Mouse (Mus musculus) myocyte (in vitro differentiated cells): Measurements from ENCODE around the gene Dkk3. TPM values are rescaled to one million over a fixed set of nuclear protein-coding genes. Genes with fewer than 3 reads are reported as not detected.

Experiments used
- H3K27me3 ChIP-seq: one replicate; pipeline ENCODE4 v1.6.1; 2011; ENCODE audit not compliant: control insufficient read depth, insufficient read depth, insufficient read length
- H3K36me3 ChIP-seq: one replicate; pipeline ENCODE4 v1.6.1; 2011; ENCODE audit not compliant: control insufficient read depth, insufficient read depth
- H3K4me2 ChIP-seq: one replicate; pipeline ENCODE4 v1.6.1; 2011; ENCODE audit warnings: low read depth, control low read depth
- H3K4me3 ChIP-seq: one replicate; pipeline ENCODE4 v1.5.1; 2011; ENCODE audit warnings: mild to moderate bottlenecking, control low read depth, moderate library complexity
- H3K79me2 ChIP-seq: one replicate; pipeline ENCODE4 v1.6.1; 2011; ENCODE audit not compliant: control insufficient read depth, insufficient read depth
- H3ac ChIP-seq: one replicate; pipeline ENCODE4 v1.6.1; 2011; ENCODE audit not compliant: control insufficient read depth, insufficient read length
- CEBPB ChIP-seq: IDR thresholded peaks from 2 replicates; pipeline ENCODE4 v1.6.1; 2011; ENCODE audit warnings: mild to moderate bottlenecking, moderate library complexity; ENCODE audit not compliant: poor library complexity, insufficient read depth, severe bottlenecking
- E2F4 ChIP-seq: IDR thresholded peaks from one replicate; pipeline ENCODE4 v1.6.1; 2011; ENCODE audit warnings: mild to moderate bottlenecking, control low read depth, moderate library complexity; ENCODE audit not compliant: insufficient read depth
- MAX ChIP-seq: IDR thresholded peaks from one replicate; pipeline ENCODE4 v1.6.1; 2011; ENCODE audit warnings: low read depth, mild to moderate bottlenecking, control low read depth
- MYOD1 ChIP-seq, 3 experiments: IDR thresholded peaks; one replicate each; pipeline ENCODE4 v1.6.1; 2011; ENCODE audit warnings: control low read depth in 2 of 3, low read depth in 2 of 3, mild to moderate bottlenecking in 2 of 3, moderate library complexity in 1 of 3; ENCODE audit not compliant: insufficient read length in 2 of 3, control insufficient read depth in 1 of 3
- MYOG ChIP-seq, 3 experiments: IDR thresholded peaks; one replicate each; pipeline ENCODE4 v1.6.1; 2011; ENCODE audit warnings: control low read depth in 2 of 3, low read depth in 2 of 3, mild to moderate bottlenecking in 2 of 3; ENCODE audit not compliant: insufficient read length in 2 of 3, control insufficient read depth in 1 of 3, insufficient read depth in 1 of 3
- POLR2A ChIP-seq: IDR thresholded peaks from one replicate; pipeline ENCODE4 v1.6.1; 2011; ENCODE audit warnings: low read depth, mild to moderate bottlenecking, control low read depth, moderate library complexity; ENCODE audit not compliant: insufficient read length
- POLR2AphosphoS2 ChIP-seq: IDR thresholded peaks from one replicate; pipeline ENCODE4 v1.6.1; 2011; ENCODE audit warnings: low read depth, control low read depth; ENCODE audit not compliant: insufficient read length
- REST ChIP-seq: IDR thresholded peaks from one replicate; pipeline ENCODE4 v1.6.1; 2011; ENCODE audit warnings: mild to moderate bottlenecking, control low read depth, moderate library complexity; ENCODE audit not compliant: insufficient read depth, insufficient read length
- SRF ChIP-seq: IDR thresholded peaks from one replicate; pipeline ENCODE4 v1.6.1; 2011; ENCODE audit warnings: low read depth; ENCODE audit not compliant: control insufficient read depth, insufficient read length
- TCF12 ChIP-seq: IDR thresholded peaks from one replicate; pipeline ENCODE4 v1.6.1; 2011; ENCODE audit warnings: mild to moderate bottlenecking, control low read depth; ENCODE audit not compliant: poor library complexity, insufficient read depth, severe bottlenecking
- TCF3 ChIP-seq: IDR thresholded peaks from one replicate; pipeline ENCODE4 v1.6.1; 2011; ENCODE audit warnings: low read depth, control low read depth; ENCODE audit not compliant: insufficient read length
- USF1 ChIP-seq: IDR thresholded peaks from one replicate; pipeline ENCODE4 v1.6.1; 2011; ENCODE audit warnings: low read depth, mild to moderate bottlenecking, control low read depth, moderate library complexity
- polyA plus RNA-seq: library from polyadenylated mRNA; unstranded; fragments of >200 nt; fragmentation: generic; extraction: Trizol; gene quantifications from one replicate; pipeline ENCODE4 v1.2.1, GENCODE M21; 2012; ENCODE audit warnings: missing spikeins

The Dkk3 gene
- polyA plus RNA-seq, 1 experiment: 0.10 TPM

- no peak for TF ChIP-seq POLR2A
- no peak for TF ChIP-seq MYOD1 (IDR thresholded peaks at IDR 0.05; ENCODE audit: control insufficient read depth in 1 of 3, insufficient read length in 2 of 3, low read depth in 2 of 3)
- no peak for TF ChIP-seq MYOG (IDR thresholded peaks at IDR 0.05; ENCODE audit: control insufficient read depth in 1 of 3, insufficient read depth in 1 of 3, insufficient read length in 2 of 3, low read depth in 2 of 3)
- no peak for TF ChIP-seq REST
- no peak for TF ChIP-seq CEBPB
- no peak for TF ChIP-seq E2F4
- TF ChIP-seq TCF3: no peak
- Histone ChIP-seq H3K4me3 (no peak overlapping the region), H3K36me3 (no peaks in the 10 kb centered on the region), H3K79me2 (no peaks in the 10 kb centered on the region), H3ac (no peak overlapping the region), H3K27me3 (no peaks in the 10 kb centered on the region), H3K4me2 (no peak overlapping the region)
Measured at GRCm38 (mm10) chr7:112143090-112143500, 15.8 kb downstream of the Dkk3 start.

GRCm38 (mm10) chr7:112142616-112143015 is 16.2 kb downstream of the Dkk3 start:
- Histone ChIP-seq H3K36me3 (no peaks in the 10 kb centered on the region), H3K4me2 (no peak overlapping the region), H3K4me3 (no peak overlapping the region), H3K79me2 (no peaks in the 10 kb centered on the region), H3ac (no peak overlapping the region), H3K27me3 (no peaks in the 10 kb centered on the region)
- no peak for TF ChIP-seq POLR2AphosphoS2
- TF ChIP-seq TCF12: no peak
- TF ChIP-seq REST: no peak
- no peak for TF ChIP-seq MAX
- TF ChIP-seq CEBPB: no peak
- no peak for TF ChIP-seq POLR2A
- no peak for TF ChIP-seq MYOG (IDR thresholded peaks at IDR 0.05; ENCODE audit: control insufficient read depth in 1 of 3, insufficient read depth in 1 of 3, insufficient read length in 2 of 3, low read depth in 2 of 3)
- TF ChIP-seq SRF: no peak

GRCm38 (mm10) chr7:112140725-112141124 is 18.1 kb downstream of the Dkk3 start:
- no peak overlapping the region for H3K4me3 ChIP-seq
- no peak overlapping the region for H3ac ChIP-seq
- no peak overlapping the region for H3K4me2 ChIP-seq
- no peaks in the 10 kb centered on the region for H3K27me3 ChIP-seq
- no peaks in the 10 kb centered on the region for H3K79me2 ChIP-seq
- no peaks in the 10 kb centered on the region for H3K36me3 ChIP-seq
- no peak for TF ChIP-seq SRF
- TF ChIP-seq POLR2AphosphoS2: no peak
- TF ChIP-seq TCF3: no peak
- no peak for TF ChIP-seq MAX
- TF ChIP-seq MYOG (IDR thresholded peaks at IDR 0.05; ENCODE audit: control insufficient read depth in 1 of 3, insufficient read depth in 1 of 3, insufficient read length in 2 of 3, low read depth in 2 of 3): no peak
- TF ChIP-seq USF1: no peak
- TF ChIP-seq CEBPB: no peak
- TF ChIP-seq TCF12: no peak
- no peak for TF ChIP-seq MYOD1 (IDR thresholded peaks at IDR 0.05; ENCODE audit: control insufficient read depth in 1 of 3, insufficient read length in 2 of 3, low read depth in 2 of 3)
- no peak for TF ChIP-seq REST
- TF ChIP-seq POLR2A: no peak
- TF ChIP-seq E2F4: no peak

DNA sequence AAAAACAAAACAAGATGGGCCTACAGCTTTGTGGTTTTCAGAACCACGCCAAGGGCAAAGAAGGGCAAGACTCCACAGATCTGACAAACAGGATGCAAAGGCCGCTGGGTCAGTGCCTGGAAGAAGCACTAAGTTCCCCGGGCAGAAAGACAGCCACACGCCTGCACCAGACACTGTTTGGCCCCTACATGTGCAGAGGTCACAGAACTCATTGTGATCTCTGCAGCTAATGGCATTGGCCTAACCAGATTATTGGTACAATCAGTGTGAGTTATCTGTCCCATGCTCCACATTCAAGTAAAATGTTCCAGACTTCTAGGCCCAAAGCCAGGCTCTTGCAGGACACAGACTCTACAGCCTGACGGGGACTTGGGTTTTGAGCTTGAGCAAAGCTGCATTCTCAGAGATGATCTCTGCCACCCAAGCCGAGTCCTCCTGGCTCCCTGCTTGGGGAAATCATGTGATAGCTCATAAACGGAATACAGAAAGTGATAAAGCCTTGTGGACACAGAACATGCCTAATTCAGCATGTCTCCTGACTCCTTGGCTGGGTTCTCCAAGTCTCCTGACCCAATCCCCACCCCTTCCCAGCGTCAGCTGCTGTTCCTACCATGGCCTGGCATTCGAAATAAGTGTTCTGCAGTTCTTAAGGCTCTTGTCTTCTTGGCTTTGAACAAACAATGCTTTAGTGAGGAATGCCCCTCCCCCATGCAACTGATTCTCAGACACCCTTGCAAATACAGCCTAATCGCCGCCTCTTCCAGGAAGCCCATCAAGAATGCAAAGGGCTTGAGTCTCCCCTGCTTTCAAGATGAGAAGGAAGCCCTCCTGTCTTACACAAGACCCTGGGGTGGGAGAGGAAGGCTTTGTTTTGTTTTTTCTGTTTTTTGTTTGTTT is 20.1 kb downstream of the Dkk3 start:
- TF ChIP-seq TCF12: no peak
- no peak for TF ChIP-seq TCF3
- TF ChIP-seq MAX: no peak
- no peak for TF ChIP-seq SRF
- TF ChIP-seq E2F4: no peak
- no peak for TF ChIP-seq CEBPB
- no peak for TF ChIP-seq USF1
- TF ChIP-seq POLR2A: no peak
- peak in 1 of 3 experiments; percentile 62 for TF ChIP-seq MYOD1 (IDR thresholded peaks at IDR 0.05; ENCODE audit: control insufficient read depth in 1 of 3, insufficient read length in 2 of 3, low read depth in 2 of 3)
- TF ChIP-seq POLR2AphosphoS2: no peak
- no peak for TF ChIP-seq REST
- TF ChIP-seq MYOG (IDR thresholded peaks at IDR 0.05; ENCODE audit: control insufficient read depth in 1 of 3, insufficient read depth in 1 of 3, insufficient read length in 2 of 3, low read depth in 2 of 3): peak in 2 of 3 experiments; percentile 51 to 65
- no peaks in the 10 kb centered on the region for H3K79me2 ChIP-seq

GRCm38 (mm10) chr7:112138168-112138508 is 20.7 kb downstream of the Dkk3 start:
- Histone ChIP-seq H3K27me3 (no peaks in the 10 kb centered on the region), H3ac (no peak overlapping the region), H3K4me2 (peak overlapping the region; percentile 10), H3K4me3 (no peak overlapping the region), H3K36me3 (no peaks in the 10 kb centered on the region), H3K79me2 (no peaks in the 10 kb centered on the region)
- TF ChIP-seq MYOG (IDR thresholded peaks at IDR 0.05; ENCODE audit: control insufficient read depth in 1 of 3, insufficient read depth in 1 of 3, insufficient read length in 2 of 3, low read depth in 2 of 3) (no peak), E2F4 (no peak), POLR2A (no peak), TCF12 (no peak), REST (no peak), TCF3 (no peak), SRF (no peak), USF1 (no peak), MAX (no peak), POLR2AphosphoS2 (no peak), MYOD1 (IDR thresholded peaks at IDR 0.05; ENCODE audit: control insufficient read depth in 1 of 3, insufficient read length in 2 of 3, low read depth in 2 of 3) (no peak), CEBPB (no peak)

More for the DNA sequence above, 20.1 kb downstream of the Dkk3 start:
- H3K4me2 ChIP-seq: peak overlapping the region; percentile 10
- H3K36me3 ChIP-seq: no peaks in the 10 kb centered on the region
- no peak overlapping the region for H3ac ChIP-seq
- H3K27me3 ChIP-seq: no peaks in the 10 kb centered on the region
- H3K4me3 ChIP-seq: no peak overlapping the region
